In genomic region chr1:18668265-18668664, GRCm38 (mm10) we compare ENCODE assay signal across 14 mouse cellular contexts.
DNase-seq lines count a peak whose midpoint lies in the region; ATAC-seq lines count a peak whose summit lies in the region.
"Had no signal": no experiment of that assay in that cellular context is flagged by ENCODE, and none has a peak within 500 bp of the region (broad histone marks: within the 10 kb centered on the region; RNA-seq: fewer than 3 reads in every experiment).

No protein-coding gene starts in this region.

- ATAC-seq in frontal cortex, adult (ENCODE audit: low TSS enrichment) = peak; percentile 94
- ATAC-seq: CD4-positive, CD25-positive, alpha-beta regulatory T cell, adult 4 months; forebrain, embryonic 15.5 days had no signal

- DNase-seq in frontal cortex, postnatal 14 days (ENCODE audit: low spot score in 2 of 2) = no peak
- peak; percentile 14 for DNase-seq in right cerebral cortex, adult 18-20 months
- DNase-seq in right cerebral cortex, postnatal 14 days = no peak
- peak; percentile 13 to 75 for DNase-seq in left cerebral cortex, postnatal 25 days (ENCODE audit: low spot score in 2 of 2)
- DNase-seq in thymus, postnatal 4 days = no peak
- no peak for DNase-seq in lung, postnatal 25 days (ENCODE audit: low spot score)
- DNase-seq: adrenal gland, postnatal 10 days; B cell, adult 2 months; gastrocnemius, postnatal 14 days; heart, adult 2 months; heart, postnatal 14 days had no signal

- intact Hi-C loops in left cerebral cortex, postnatal 25 days (cut with DNase I) = loop anchor here (5.0 kb wide), 2 partner anchors 91 to 131 kb away; no protein-coding TSS in a partner anchor

Comparison
In these comparisons a context has a peak if more than half of its experiments do, and no peak if none do; other contexts are left out.
1. DNase-seq: peak in right cerebral cortex, adult 18-20 months (single experiment) and left cerebral cortex, postnatal 25 days (2 of 2); none in frontal cortex, postnatal 14 days (0 of 2), right cerebral cortex, postnatal 14 days (single experiment), thymus, postnatal 4 days (single experiment) and lung, postnatal 25 days (single experiment).